Mouse (Mus musculus) E14TG2a.4 (cell line): Measurements from ENCODE around the gene Tm6sf1.

ENCODE experiments used
- CTCF ChIP-seq: conservative IDR thresholded peaks from 2 replicates; pipeline ENCODE4 v1.5.1; 2014; ENCODE audit warnings: low read length
- NANOG ChIP-seq: IDR thresholded peaks from 2 replicates; pipeline ENCODE4 v1.6.1; 2014; ENCODE audit warnings: borderline replicate concordance, low read length, mixed read lengths

- TF ChIP-seq CTCF (no peak), NANOG (no peak)
Measured at GRCm38 (mm10) chr7:81872493-81873013, 13.8 kb downstream of the Tm6sf1 start.
